Mouse (Mus musculus) cortical plate, adult 2 months (tissue): ENCODE measurements at regions not wholly inside any gene's neighbourhood (a gene's known extent, or its start where the extent isn't known, plus 50 kb on each side); places are given as distances from the start of the nearest gene placed in this dataset.

Source experiments
- CTCF ChIP-seq: fragments of 200-500 bp; IDR thresholded peaks from 2 replicates; pipeline ENCODE4 v1.5.1; 2011; ENCODE audit warnings: mild to moderate bottlenecking, control low read depth, low read length; ENCODE audit not compliant: insufficient read depth; ENCODE audit errors: extremely low read depth
- POLR2A ChIP-seq: fragments of 200-500 bp; IDR thresholded peaks from 2 replicates; pipeline ENCODE4 v1.6.1; 2011; ENCODE audit warnings: mild to moderate bottlenecking, low read length, control low read depth; ENCODE audit not compliant: insufficient read depth; ENCODE audit errors: extremely low read depth

- TF ChIP-seq CTCF (no peak), POLR2A (no peak)
Observed at GRCm38 (mm10) chr2:50642198-50642597, 345.6 kb upstream of the Mmadhc start.
